Mouse (Mus musculus) midbrain, embryonic 10.5 days (tissue): ENCODE measurements around the gene Arfgap2. TPM values are rescaled to one million over a fixed set of nuclear protein-coding genes. Genes with fewer than 3 reads are reported as not detected.
"Not testable (repeated sequence)": the region's sequence is repeated elsewhere in the genome, so short reads cannot be mapped to it uniquely, and the experiment has no call there.

Experiments used
- DNase-seq: peaks from one replicate; pipeline ENCODE4 v3.0.0-alpha.2; 2017; ENCODE audit warnings: low spot score
- H3K27ac ChIP-seq: fragments of 300-500 bp; sonication (generic); replicated peaks from 2 replicates; pipeline ENCODE4 v1.5.1; 2016; ENCODE audit warnings: mild to moderate bottlenecking
- H3K27me3 ChIP-seq: fragments of 300-500 bp; sonication (generic); 2 replicates; pipeline ENCODE4 v1.6.1; 2016; ENCODE audit warnings: low read depth, mild to moderate bottlenecking; ENCODE audit not compliant: poor library complexity, severe bottlenecking
- H3K36me3 ChIP-seq: fragments of 300-500 bp; sonication (generic); 2 replicates; pipeline ENCODE4 v1.6.1; 2016; ENCODE audit warnings: mild to moderate bottlenecking, moderate library complexity
- H3K4me1 ChIP-seq: fragments of 300-500 bp; sonication (generic); 2 replicates; pipeline ENCODE4 v1.6.1; 2016
- H3K4me3 ChIP-seq: fragments of 300-500 bp; sonication (generic); 2 replicates; pipeline ENCODE4 v1.5.1; 2016; ENCODE audit warnings: mild to moderate bottlenecking, moderate library complexity
- H3K9me3 ChIP-seq: fragments of 300-500 bp; sonication (generic); replicated peaks from 2 replicates; pipeline ENCODE4 v1.6.1; 2016; ENCODE audit warnings: mild to moderate bottlenecking
- WGBS: fragments of 180-500 bp; shearing (Covaris S2); methylation state at CpG from one replicate; pipeline ENCODE4 v1.1.7; 2016; 5-methylcytosine and 5-hydroxymethylcytosine counted together
- polyA plus RNA-seq: library from polyadenylated mRNA; unstranded; fragments of >200 nt; fragmentation: Nextera tagmentation; extraction: Ambion mirVana; gene quantifications from 2 replicates; pipeline ENCODE4 v1.2.1, GENCODE M21; 2016

Gene Arfgap2
- polyA plus RNA-seq: 99.0 and 104 TPM in 2 replicates

DNA sequence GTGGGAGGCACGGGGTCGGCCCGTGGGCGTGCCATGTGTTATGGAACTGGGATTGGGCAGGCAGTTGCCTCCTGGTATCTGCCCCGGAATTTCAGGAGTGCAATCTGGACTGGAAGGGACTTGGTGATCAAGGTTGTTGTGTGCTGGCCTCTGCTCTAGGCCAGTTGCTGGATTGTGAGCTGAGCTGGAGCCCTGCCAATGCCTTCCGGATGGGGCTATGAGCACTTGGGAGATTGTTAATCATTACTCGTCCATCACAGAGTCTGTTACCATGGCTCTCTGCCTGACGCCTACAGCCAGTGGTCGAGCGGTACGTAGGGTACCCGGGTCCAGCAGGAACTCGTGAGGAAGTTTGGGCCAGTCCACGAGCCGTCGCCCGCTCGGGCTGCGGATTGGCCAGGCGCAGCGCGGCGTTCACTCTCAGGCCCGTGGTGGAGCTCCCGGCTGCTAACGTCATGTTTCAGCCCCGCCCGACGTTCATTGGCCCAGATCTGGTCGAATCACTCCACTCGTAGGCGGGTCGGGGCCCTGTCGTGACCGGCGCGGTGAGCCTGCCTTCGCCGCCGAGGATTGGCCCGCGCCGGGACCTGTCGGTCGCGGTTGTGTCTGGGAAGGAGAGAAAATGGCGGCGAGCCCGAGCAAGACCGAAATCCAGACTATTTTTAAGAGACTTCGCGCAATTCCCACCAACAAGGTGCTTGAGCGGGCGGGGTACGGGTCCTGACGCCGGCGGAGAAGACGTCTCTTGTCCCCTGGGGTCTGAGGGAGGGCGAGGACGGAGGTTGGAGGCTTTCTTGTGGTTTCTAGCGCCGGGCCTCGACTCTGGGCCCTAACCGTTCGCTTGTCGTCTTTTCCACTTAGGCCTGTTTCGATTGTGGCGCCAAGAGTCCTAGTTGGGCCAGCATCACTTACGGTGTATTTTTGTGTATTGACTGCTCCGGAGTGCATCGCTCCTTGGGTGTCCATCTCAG is at the start of gene Arfgap2:
Arfgap2 (plus strand) TSS at position 264 of the 971 bp plus-strand sequence.
- peak within 1 kb of the TSS; percentile 84 for H3K4me3 ChIP-seq
- H3K36me3 ChIP-seq: peaks cover 76% of the 10 kb centered on the region
- peak within 1 kb of the TSS; percentile 96 for H3K27ac ChIP-seq
- H3K27me3 ChIP-seq: no peaks in the 10 kb centered on the region
- no peaks in the 10 kb centered on the region for H3K9me3 ChIP-seq
- WGBS: 2% methylated on average over 72 of the region's 72 CpGs
- peaks cover 22% of the 10 kb centered on the region for H3K4me1 ChIP-seq
- peak; percentile 99 for DNase-seq

DNA sequence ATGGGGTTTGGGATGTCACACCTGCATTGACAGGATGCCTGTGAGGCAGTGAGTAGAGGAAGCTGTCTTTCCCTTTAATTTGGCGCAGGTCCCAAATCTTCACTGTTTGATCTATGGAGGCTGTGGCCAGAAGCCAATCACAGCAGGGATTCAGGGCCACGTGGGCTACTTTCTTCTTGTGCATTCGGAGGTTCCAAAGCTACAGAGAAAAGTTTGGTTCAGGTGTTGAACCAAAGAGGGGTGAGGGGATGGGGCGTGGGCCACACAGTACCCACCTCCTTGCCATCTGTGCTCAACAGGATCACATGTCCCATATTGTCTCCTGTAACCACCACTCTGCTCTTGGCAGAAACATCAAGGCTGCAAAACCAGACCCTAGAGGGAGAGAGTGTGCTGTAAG is 47.7 kb upstream of the Arfgap2 start:
- H3K9me3 ChIP-seq: no peaks in the 10 kb centered on the region
- no peaks in the 10 kb centered on the region for H3K27me3 ChIP-seq
- no peaks in the 10 kb centered on the region for H3K4me1 ChIP-seq
- WGBS: 74% methylated on average over 4 of the region's 4 CpGs
- DNase-seq: no peak
- H3K4me3 ChIP-seq: no peak overlapping the region
- H3K36me3 ChIP-seq: peaks cover 49% of the 10 kb centered on the region
- H3K27ac ChIP-seq: no peak overlapping the region

DNA sequence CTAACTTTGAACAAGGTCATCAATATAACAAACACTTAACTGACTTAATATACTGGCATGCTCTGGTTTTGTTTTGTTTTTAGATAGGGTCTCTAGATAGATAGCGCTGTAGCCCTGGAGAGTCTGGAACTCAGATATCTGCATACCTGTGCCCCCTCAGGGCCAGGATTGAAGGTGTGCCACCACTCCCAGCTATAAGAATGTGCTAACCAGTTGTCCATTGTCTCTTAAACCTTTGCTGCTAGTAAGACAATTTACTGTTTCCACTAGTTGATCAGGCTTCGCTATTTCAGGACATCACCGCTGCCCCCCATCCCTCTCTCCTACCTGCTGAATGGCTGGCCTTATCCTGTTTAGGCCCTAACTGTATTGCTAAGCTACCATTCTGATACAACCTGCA is 44.3 kb upstream of the Arfgap2 start:
- Histone ChIP-seq H3K4me3 (no peak overlapping the region), H3K36me3 (peaks cover 16% of the 10 kb centered on the region; the same call in 1 of the 2 replicates), H3K4me1 (no peaks in the 10 kb centered on the region), H3K9me3 (no peaks in the 10 kb centered on the region), H3K27me3 (no peaks in the 10 kb centered on the region), H3K27ac (no peak overlapping the region)
- DNase-seq: no peak
- 95% methylated on average over 3 of the region's 3 CpGs for WGBS

DNA sequence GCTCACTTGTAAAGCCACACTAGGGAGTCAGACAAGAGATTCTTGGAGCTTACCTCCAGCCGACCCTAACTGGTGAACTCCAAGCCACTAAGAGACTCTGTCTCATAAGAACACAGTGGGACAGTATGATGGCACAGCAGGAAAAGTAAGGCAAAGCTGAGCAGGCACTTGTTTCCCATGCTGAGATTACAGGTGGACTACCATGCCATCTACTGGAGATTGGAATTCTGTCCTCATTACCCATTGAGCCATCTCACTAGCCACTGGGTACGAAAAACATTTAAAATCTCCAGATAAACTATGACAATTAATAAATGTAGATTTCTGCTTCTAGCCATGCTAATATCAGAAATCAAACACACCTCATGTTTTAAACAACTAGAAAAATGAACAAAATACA is 41.2 kb upstream of the Arfgap2 start:
- no peaks in the 10 kb centered on the region for H3K36me3 ChIP-seq
- no peaks in the 10 kb centered on the region for H3K27me3 ChIP-seq
- 88% methylated on average over 2 of the region's 2 CpGs for WGBS
- H3K27ac ChIP-seq: no peak overlapping the region
- H3K9me3 ChIP-seq: no peaks in the 10 kb centered on the region
- H3K4me1 ChIP-seq: no peaks in the 10 kb centered on the region
- DNase-seq: no peak
- no peak overlapping the region for H3K4me3 ChIP-seq

DNA sequence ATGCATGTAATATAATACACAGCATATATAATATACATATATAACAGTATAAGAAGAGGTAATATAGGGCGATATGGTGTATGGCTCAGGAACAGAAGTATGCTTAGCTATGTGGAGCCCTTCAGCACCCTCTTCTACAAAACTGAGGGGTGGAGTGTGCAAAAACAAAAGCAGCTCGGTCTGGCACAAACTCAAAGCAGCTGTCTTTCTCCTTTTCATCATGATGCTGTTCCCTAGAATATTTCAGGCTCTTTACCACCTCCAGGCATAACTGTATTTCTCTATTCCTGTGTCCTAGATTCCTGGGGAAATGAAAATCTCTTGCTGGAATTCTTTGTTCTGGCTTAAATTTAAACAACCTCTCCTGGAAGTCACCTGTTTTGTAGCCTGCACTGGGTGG is 35.0 kb upstream of the Arfgap2 start:
- Histone ChIP-seq H3K36me3 (peaks cover 4% of the 10 kb centered on the region; the same call in 1 of the 2 replicates), H3K4me1 (no peaks in the 10 kb centered on the region), H3K9me3 (no peaks in the 10 kb centered on the region), H3K27me3 (no peaks in the 10 kb centered on the region), H3K4me3 (no peak overlapping the region), H3K27ac (no peak overlapping the region)
- 81% methylated on average over 2 of the region's 2 CpGs for WGBS
- no peak for DNase-seq

DNA sequence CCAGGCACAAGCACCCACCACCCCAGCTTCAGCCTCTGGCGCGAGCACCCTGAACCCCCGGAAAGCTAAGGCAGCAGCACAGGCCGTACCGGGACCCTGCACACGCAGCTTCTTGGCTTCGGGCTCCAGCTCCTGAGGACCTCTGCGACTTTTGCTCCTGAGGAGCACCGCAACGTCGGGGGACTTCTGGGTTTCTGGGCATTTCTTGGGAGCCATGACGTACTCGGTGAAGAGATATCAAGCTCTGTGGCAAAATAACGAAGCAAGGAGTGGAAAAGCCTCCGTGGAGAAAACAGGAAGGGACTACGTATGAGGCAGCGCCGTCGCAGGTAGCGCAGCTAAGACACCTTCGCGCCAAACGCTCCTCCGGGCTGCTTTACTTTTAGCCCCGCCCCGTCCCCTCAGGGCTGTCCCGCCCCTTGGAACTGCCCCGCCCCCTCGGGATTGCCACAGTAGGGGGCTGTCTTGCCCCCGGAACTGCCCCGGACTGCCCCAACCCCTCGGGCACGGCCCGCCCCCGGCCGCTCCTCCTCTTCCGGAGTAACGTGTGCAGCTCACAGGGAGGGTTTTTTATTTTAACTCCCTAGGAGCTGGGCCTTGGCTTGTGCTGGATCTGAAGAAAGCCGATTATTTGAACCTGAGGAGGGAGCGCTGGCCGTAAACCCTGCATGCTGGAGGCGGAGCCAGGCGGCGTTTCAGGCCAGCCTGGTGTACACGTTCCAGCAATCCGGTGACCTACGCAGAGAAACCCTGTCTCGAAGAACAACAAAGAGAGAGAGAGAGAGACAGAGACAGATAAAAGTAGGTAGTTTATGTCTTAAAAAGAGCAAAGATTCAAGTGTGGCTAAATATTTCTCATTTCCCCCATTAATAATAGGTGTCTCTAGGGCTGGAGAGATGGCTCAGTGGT is 27.9 kb upstream of the Arfgap2 start, which contains the start of gene Ddb2:
Ddb2 (minus strand) TSS at position 382 of the 910 bp plus-strand sequence.
- peaks cover 16% of the 10 kb centered on the region; the same call in 1 of the 2 replicates for H3K4me1 ChIP-seq
- WGBS: under 1% methylated on average over 48 of the region's 48 CpGs
- peaks cover 4% of the 10 kb centered on the region; the same call in 1 of the 2 replicates for H3K36me3 ChIP-seq
- peak within 1 kb of the TSS; percentile 87 for H3K27ac ChIP-seq
- DNase-seq: peak; percentile 96
- peak within 1 kb of the TSS; percentile 61 for H3K4me3 ChIP-seq
- H3K9me3 ChIP-seq: no peaks in the 10 kb centered on the region
- H3K27me3 ChIP-seq: no peaks in the 10 kb centered on the region

DNA sequence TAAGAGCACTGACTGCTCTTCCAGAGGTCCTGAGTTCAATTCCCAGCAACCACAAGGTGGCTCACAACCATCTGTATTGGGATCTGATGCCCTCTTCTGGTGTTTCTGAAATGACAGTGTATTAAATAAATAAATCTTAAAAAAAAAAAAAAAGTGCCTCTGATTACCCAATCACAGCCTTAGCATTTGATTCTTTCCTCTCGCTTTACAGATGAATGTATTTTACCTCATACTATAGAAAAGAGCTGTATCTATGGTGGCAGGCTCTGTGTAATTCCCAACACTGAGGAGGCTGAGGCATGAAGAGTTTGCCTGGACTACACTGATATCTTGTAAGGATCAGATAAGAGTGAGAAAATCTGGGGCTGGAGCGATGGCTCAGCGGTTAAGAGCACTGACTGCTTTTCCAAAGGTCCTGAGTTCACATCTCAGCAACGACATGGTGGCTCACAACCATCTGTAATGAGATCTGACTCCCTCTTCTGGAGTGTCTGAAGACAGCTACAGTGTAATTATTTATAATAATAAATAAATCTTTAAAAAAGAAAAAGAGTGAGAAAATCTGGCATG is 27.2 kb upstream of the Arfgap2 start:
- not testable (repeated sequence) for DNase-seq, H3K9me3 ChIP-seq, H3K27me3 ChIP-seq, H3K36me3 ChIP-seq
- peak overlapping the region; percentile 87 for H3K27ac ChIP-seq
- H3K4me1 ChIP-seq: peaks cover 16% of the 10 kb centered on the region; the same call in 1 of the 2 replicates
- peak overlapping the region; percentile 61 for H3K4me3 ChIP-seq
- 28% methylated on average over 4 of the region's 4 CpGs for WGBS

DNA sequence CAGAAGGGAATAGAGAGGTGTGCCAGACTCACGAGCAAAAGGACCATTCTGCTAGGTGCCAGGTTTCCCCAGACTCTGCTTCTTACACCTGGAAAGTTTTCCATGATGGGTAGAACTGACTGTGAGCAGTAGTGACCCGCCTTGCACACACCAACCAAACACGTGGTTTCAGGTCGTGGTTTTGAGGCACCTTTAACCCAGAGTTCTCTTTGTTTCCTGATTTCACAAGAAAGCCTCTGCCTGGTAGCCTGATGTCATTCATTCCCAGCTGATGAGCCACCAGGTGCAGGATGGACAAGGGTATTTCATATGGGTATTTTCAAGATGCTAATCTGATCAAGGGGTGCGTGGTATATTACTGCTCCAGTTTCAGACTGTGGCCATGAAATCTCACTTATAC is 22.2 kb upstream of the Arfgap2 start:
- peaks cover 13% of the 10 kb centered on the region; the same call in 1 of the 2 replicates for H3K4me1 ChIP-seq
- H3K27ac ChIP-seq: no peak overlapping the region
- H3K27me3 ChIP-seq: no peaks in the 10 kb centered on the region
- H3K36me3 ChIP-seq: no peaks in the 10 kb centered on the region
- H3K4me3 ChIP-seq: no peak overlapping the region
- WGBS: 83% methylated on average over 5 of the region's 5 CpGs
- H3K9me3 ChIP-seq: no peaks in the 10 kb centered on the region
- no peak for DNase-seq

DNA sequence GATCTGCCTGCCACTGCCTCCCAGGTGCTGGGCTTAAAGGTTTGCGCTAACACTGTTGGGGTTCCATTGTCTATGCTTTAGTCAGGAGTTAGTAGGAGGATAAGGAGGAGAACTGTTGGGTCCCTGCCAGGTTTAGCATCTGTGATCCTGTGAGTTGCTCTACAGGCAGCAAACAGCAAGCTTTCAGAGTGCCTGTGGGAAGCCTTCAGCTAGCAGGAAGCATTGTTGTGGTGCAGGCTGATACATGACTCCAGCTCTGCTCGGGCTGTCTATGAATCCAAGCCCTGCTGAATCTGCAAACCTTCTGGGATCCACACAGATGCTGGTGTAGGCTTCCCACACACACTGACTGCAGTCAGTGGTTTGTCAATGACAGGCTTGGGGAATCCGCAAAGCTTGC is 21.4 kb upstream of the Arfgap2 start:
- peaks cover 6% of the 10 kb centered on the region; the same call in 1 of the 2 replicates for H3K4me1 ChIP-seq
- no peaks in the 10 kb centered on the region for H3K9me3 ChIP-seq
- H3K27ac ChIP-seq: no peak overlapping the region
- H3K27me3 ChIP-seq: no peaks in the 10 kb centered on the region
- no peak for DNase-seq
- H3K36me3 ChIP-seq: no peaks in the 10 kb centered on the region
- H3K4me3 ChIP-seq: no peak overlapping the region
- 62% methylated on average over 3 of the region's 3 CpGs for WGBS

DNA sequence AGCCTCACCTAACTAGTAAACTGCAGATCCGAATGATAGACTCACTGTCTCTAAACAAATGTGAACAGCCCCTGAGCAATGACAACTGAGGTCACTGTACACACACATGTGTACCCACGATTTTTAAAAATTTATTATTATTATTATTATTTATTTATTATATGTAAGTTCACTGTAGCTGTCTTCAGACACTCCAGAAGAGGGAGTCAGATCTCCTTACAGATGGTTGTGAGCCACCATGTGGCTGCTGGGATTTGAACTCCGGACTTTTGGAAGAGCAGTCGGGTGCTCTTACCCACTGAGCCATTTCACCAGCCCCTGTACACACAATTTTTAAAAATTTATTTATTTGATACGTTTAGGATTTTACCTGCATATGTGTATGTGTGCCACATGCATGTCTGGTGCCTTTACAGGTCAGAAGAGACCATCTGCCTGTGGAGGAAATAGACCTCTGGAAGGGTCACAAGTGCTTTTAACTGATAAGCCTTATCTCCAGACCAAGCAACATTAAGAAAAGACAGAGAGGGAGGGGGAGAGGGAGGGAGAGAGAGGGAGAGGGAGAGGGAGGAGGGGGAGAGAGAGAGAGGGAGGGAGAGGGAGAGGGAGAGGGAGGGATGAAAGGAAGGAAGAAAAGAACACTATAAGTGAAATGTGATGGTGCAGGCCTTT is 20.1 kb upstream of the Arfgap2 start:
- Histone ChIP-seq H3K27me3 (no peaks in the 10 kb centered on the region), H3K36me3 (no peaks in the 10 kb centered on the region), H3K27ac (no peak overlapping the region), H3K9me3 (no peaks in the 10 kb centered on the region), H3K4me1 (peaks cover 6% of the 10 kb centered on the region; the same call in 1 of the 2 replicates), H3K4me3 (no peak overlapping the region)
- no peak for DNase-seq
- 80% methylated on average over 5 of the region's 5 CpGs for WGBS

DNA sequence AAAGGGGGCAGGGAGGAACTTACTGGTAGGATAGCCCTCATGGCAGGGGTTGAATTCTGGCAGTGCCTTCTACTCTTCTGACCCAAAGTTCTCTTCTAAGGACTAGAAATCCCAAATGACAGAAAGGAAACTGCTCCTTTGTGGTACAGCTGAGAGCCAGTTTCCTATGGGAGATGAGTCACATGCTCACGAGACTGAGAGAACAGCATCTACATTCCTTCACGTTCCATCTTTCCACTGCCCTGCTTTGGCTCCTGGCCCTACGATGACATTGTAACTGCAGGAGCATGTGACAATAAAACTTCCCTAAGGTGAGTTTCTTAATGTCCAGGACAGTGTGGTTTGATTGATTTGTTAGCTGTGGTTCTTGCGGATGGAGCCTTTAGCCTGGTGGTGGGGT is 16.4 kb upstream of the Arfgap2 start:
- DNase-seq: no peak
- Histone ChIP-seq H3K4me1 (peaks cover 3% of the 10 kb centered on the region; the same call in 1 of the 2 replicates), H3K27ac (no peak overlapping the region), H3K9me3 (no peaks in the 10 kb centered on the region), H3K27me3 (peaks cover 13% of the 10 kb centered on the region), H3K4me3 (no peak overlapping the region), H3K36me3 (no peaks in the 10 kb centered on the region)
- WGBS: 90% methylated on average over 4 of the region's 4 CpGs

DNA sequence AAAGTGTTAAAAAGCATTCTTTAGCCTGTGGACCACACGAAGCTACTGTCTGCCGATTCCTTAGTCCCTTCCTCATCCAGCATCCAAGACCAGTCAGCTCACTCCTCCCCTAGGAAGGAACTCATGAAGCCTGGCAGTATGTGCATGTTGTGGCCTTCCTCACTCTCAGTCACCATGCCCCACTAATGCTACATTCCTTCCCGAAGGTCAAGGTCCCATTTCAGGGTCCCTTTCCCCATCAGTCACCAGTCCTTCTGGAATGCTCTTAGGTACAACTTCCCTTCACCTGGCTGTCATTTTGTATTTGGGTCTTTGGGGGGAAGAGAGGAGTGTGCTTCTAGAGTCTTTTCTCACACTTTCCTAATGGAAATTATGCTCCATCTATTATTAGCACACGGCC is 12.8 kb upstream of the Arfgap2 start:
- H3K9me3 ChIP-seq: no peaks in the 10 kb centered on the region
- H3K27ac ChIP-seq: no peak overlapping the region
- 83% methylated on average over 4 of the region's 4 CpGs for WGBS
- DNase-seq: no peak
- H3K4me3 ChIP-seq: no peak overlapping the region
- peaks cover 42% of the 10 kb centered on the region for H3K27me3 ChIP-seq
- H3K36me3 ChIP-seq: no peaks in the 10 kb centered on the region
- peaks cover 22% of the 10 kb centered on the region for H3K4me1 ChIP-seq
